Mouse (Mus musculus) midbrain, embryonic 10.5 days (tissue): ENCODE measurements at regions not wholly inside any gene's neighbourhood (a gene's known extent, or its start where the extent isn't known, plus 50 kb on each side); places are given as distances from the start of the nearest gene placed in this dataset.

Experiments used
- DNase-seq: peaks from one replicate; pipeline ENCODE4 v3.0.0-alpha.2; 2017; ENCODE audit warnings: low spot score
- H3K27ac ChIP-seq: fragments of 300-500 bp; sonication (generic); replicated peaks from 2 replicates; pipeline ENCODE4 v1.5.1; 2016; ENCODE audit warnings: mild to moderate bottlenecking
- H3K27me3 ChIP-seq: fragments of 300-500 bp; sonication (generic); 2 replicates; pipeline ENCODE4 v1.6.1; 2016; ENCODE audit warnings: low read depth, mild to moderate bottlenecking; ENCODE audit not compliant: poor library complexity, severe bottlenecking
- H3K36me3 ChIP-seq: fragments of 300-500 bp; sonication (generic); 2 replicates; pipeline ENCODE4 v1.6.1; 2016; ENCODE audit warnings: mild to moderate bottlenecking, moderate library complexity
- H3K4me1 ChIP-seq: fragments of 300-500 bp; sonication (generic); 2 replicates; pipeline ENCODE4 v1.6.1; 2016
- H3K4me3 ChIP-seq: fragments of 300-500 bp; sonication (generic); 2 replicates; pipeline ENCODE4 v1.5.1; 2016; ENCODE audit warnings: mild to moderate bottlenecking, moderate library complexity
- H3K9me3 ChIP-seq: fragments of 300-500 bp; sonication (generic); replicated peaks from 2 replicates; pipeline ENCODE4 v1.6.1; 2016; ENCODE audit warnings: mild to moderate bottlenecking
- WGBS: fragments of 180-500 bp; shearing (Covaris S2); methylation state at CpG from one replicate; pipeline ENCODE4 v1.1.7; 2016; 5-methylcytosine and 5-hydroxymethylcytosine counted together

- Histone ChIP-seq H3K4me3 (no peak overlapping the region), H3K27ac (no peak overlapping the region), H3K9me3 (no peaks in the 10 kb centered on the region), H3K36me3 (no peaks in the 10 kb centered on the region), H3K27me3 (peaks cover 14% of the 10 kb centered on the region; the same call in 1 of the 2 replicates), H3K4me1 (peaks cover 16% of the 10 kb centered on the region)
- WGBS: 79% methylated on average over 6 of the region's 6 CpGs
- DNase-seq: no peak
These were observed 88.4 kb upstream of the Bnip2 start for GRCm38 (mm10) chr9:69900871-69901270.

- H3K27me3 ChIP-seq: peaks cover 8% of the 10 kb centered on the region
- no peaks in the 10 kb centered on the region for H3K9me3 ChIP-seq
- WGBS: 39% methylated on average over 21 of the region's 21 CpGs
- no peak overlapping the region for H3K4me3 ChIP-seq
- no peak for DNase-seq
- no peaks in the 10 kb centered on the region for H3K36me3 ChIP-seq
- peaks cover 4% of the 10 kb centered on the region for H3K4me1 ChIP-seq
- H3K27ac ChIP-seq: no peak overlapping the region
These were observed 81.9 kb upstream of the Bnip2 start for GRCm38 (mm10) chr9:69907123-69907945.

GRCm38 (mm10) chr9:69910621-69911020 is 78.6 kb upstream of the Bnip2 start:
- Histone ChIP-seq H3K36me3 (no peaks in the 10 kb centered on the region), H3K27ac (no peak overlapping the region), H3K4me1 (peaks cover 4% of the 10 kb centered on the region), H3K27me3 (peaks cover 8% of the 10 kb centered on the region), H3K4me3 (no peak overlapping the region), H3K9me3 (no peaks in the 10 kb centered on the region)
- no peak for DNase-seq
- 89% methylated on average over 4 of the region's 4 CpGs for WGBS

GRCm38 (mm10) chr9:69928126-69928525 is 61.1 kb upstream of the Bnip2 start:
- no peaks in the 10 kb centered on the region for H3K9me3 ChIP-seq
- no peaks in the 10 kb centered on the region for H3K36me3 ChIP-seq
- no peaks in the 10 kb centered on the region for H3K27me3 ChIP-seq
- no peak for DNase-seq
- 83% methylated on average over 2 of the region's 2 CpGs for WGBS
- H3K27ac ChIP-seq: no peak overlapping the region
- H3K4me3 ChIP-seq: no peak overlapping the region
- H3K4me1 ChIP-seq: no peaks in the 10 kb centered on the region

- Histone ChIP-seq H3K4me1 (no peaks in the 10 kb centered on the region), H3K4me3 (no peak overlapping the region), H3K9me3 (no peaks in the 10 kb centered on the region), H3K27ac (no peak overlapping the region), H3K27me3 (no peaks in the 10 kb centered on the region), H3K36me3 (no peaks in the 10 kb centered on the region)
- WGBS: 78% methylated on average over 3 of the region's 3 CpGs
- no peak for DNase-seq
These were observed 51.4 kb upstream of the Bnip2 start for GRCm38 (mm10) chr9:69937863-69938262.
